Mouse (Mus musculus): ENCODE measurements around the gene Mgea5. TPM values are rescaled to one million over a fixed set of nuclear protein-coding genes. Genes with fewer than 3 reads are reported as not detected.
A peak's percentile ranks its signal among the peaks of the same experiment; 100 is the strongest.

Mgea5 gene
- polyA plus RNA-seq, 1 experiment from 2014 or later = 10.8 TPM

DNA sequence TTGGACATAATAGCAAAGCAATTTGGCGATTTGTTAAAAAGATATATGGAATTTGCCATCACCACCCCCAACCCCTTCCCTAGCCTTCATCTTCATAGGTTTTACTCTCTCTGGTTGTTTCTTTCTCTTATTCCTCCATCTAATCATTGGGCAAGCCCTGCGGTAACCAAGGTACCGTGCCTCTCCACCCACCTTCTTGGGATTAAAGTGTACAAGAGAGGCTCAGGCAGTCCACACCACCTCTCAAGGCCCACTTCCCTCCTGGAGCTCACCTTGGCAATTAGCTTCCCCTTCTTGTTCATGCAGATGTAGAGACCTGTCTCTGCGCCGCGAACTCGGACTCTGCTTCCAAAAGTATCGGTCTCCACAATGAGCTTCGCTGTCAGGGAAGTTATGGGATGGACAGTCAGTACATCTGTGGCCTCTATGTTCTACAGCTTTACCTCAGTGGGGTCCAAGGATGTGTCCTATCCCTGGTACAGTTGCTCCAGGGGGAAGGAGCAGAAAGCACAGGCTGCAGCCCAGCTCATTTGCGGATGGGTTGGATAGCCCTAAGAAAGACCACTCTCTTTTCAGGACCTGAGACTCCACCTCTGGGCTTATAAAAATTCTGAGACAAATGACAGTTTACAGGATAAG, 45.7 kb downstream of the Mgea5 start:
- H3K4me2 ChIP-seq (ENCODE audit: low read depth, low read length) = no peak overlapping the region
- peaks cover 92% of the 10 kb centered on the region for H3K27me3 ChIP-seq (ENCODE audit: insufficient read depth, low read length)
- DNase-seq (no peak), ATAC-seq (no peak)
- H3K36me3 ChIP-seq (replicated peaks; ENCODE audit: insufficient read depth, low read length) = no peaks in the 10 kb centered on the region
- H3K4me3 ChIP-seq (ENCODE audit: low read depth, low read length) = no peak overlapping the region
- no peaks in the 10 kb centered on the region for H3K9me3 ChIP-seq (ENCODE audit: low read length)
- H3K27ac ChIP-seq (ENCODE audit: low read depth) = no peak overlapping the region
- TF ChIP-seq CTCF (IDR thresholded peaks at IDR 0.05; ENCODE audit: low read depth) (no peak), EP300 (IDR thresholded peaks at IDR 0.05; ENCODE audit: low read depth) (no peak)
- no peak overlapping the region for H3K9ac ChIP-seq (replicated peaks)
- 78% methylated on average over 10 of the region's 10 CpGs for WGBS (ENCODE audit: insufficient replicate concordance)
- peaks cover 8% of the 10 kb centered on the region for H3K4me1 ChIP-seq (ENCODE audit: insufficient read depth)

DNA sequence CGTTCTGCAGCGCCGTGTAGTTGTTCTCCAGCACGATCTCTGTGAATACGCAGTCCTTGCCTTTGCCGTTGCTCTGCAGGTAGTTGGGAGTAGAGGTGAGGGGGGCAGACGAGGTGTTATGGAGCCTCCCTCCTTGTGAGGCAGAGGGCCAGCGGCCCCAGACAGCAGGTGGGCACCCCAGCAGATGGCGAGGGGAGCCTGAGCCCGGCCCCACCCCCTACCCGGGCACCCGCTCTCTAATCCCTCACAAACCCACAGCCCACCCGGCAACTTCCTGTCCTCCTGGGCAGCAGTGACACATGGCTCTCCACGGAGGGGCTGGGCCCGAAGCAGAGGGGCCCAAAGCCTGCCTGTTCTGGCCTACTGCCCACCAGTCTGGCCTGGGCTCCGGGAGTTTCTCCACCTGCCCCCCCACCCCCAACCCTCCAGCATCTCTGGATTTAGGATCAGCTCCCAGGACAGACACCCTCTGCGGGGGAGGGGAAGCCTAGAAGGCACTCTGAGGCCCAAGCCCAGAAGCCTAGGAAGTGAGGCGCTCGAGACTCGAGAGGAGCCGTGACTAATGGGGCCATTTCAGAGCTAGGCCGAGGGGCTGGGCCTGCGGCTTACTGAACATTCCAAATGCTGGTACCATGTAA, 46.3 kb downstream of the Mgea5 start:
- peaks cover 7% of the 10 kb centered on the region for H3K4me1 ChIP-seq (ENCODE audit: insufficient read depth)
- no peaks in the 10 kb centered on the region for H3K36me3 ChIP-seq (replicated peaks; ENCODE audit: insufficient read depth, low read length)
- ATAC-seq (no peak; the same call in 1 of the 2 replicates), DNase-seq (no peak)
- 0 out of 2 replicates have a peak overlapping the region, but pooled peaks have one; percentile 11 for H3K9ac ChIP-seq (replicated peaks)
- H3K9me3 ChIP-seq (ENCODE audit: low read length) = no peaks in the 10 kb centered on the region
- 27% methylated on average over 21 of the region's 23 CpGs for WGBS (ENCODE audit: insufficient replicate concordance)
- peaks cover 92% of the 10 kb centered on the region for H3K27me3 ChIP-seq (ENCODE audit: insufficient read depth, low read length)
- H3K4me2 ChIP-seq (ENCODE audit: low read depth, low read length) = peak overlapping the region; percentile 32; the same call in 1 of the 2 replicates
- no peak overlapping the region for H3K27ac ChIP-seq (ENCODE audit: low read depth)
- TF ChIP-seq CTCF (IDR thresholded peaks at IDR 0.05; ENCODE audit: low read depth) (no peak), EP300 (IDR thresholded peaks at IDR 0.05; ENCODE audit: low read depth) (no peak)
- no peak overlapping the region for H3K4me3 ChIP-seq (ENCODE audit: low read depth, low read length)

DNA sequence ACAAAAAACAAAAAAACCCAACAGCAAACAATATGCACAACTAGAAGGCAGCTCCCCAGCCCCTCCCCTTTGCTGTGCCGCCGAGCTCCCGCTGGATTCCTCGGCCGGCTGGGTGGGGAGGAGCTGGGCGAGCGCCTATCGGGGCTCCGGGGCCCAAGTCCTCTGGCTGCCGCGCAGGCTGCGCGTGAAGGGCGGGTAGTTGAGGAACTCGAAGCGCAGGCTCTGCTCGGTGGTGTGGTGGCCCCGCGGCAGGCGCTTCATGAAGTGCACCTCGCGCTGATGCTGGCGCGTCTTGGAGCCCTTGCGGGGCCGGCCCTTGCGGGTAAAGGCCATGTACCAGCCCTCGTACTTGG, 46.8 kb downstream of the Mgea5 start:
- Histone ChIP-seq H3K4me3 (ENCODE audit: low read depth, low read length) (no peak overlapping the region), H3K9me3 (ENCODE audit: low read length) (no peaks in the 10 kb centered on the region), H3K4me1 (ENCODE audit: insufficient read depth) (peaks cover 7% of the 10 kb centered on the region), H3K27me3 (ENCODE audit: insufficient read depth, low read length) (peaks cover 88% of the 10 kb centered on the region), H3K27ac (ENCODE audit: low read depth) (no peak overlapping the region), H3K9ac (replicated peaks) (0 out of 2 replicates have a peak overlapping the region, but pooled peaks have one; percentile 11), H3K36me3 (replicated peaks; ENCODE audit: insufficient read depth, low read length) (no peaks in the 10 kb centered on the region), H3K4me2 (ENCODE audit: low read depth, low read length) (peak overlapping the region; percentile 32; the same call in 1 of the 2 replicates)
- TF ChIP-seq EP300 (IDR thresholded peaks at IDR 0.05; ENCODE audit: low read depth) (no peak), CTCF (IDR thresholded peaks at IDR 0.05; ENCODE audit: low read depth) (no peak)
- 1% methylated on average over 28 of the region's 28 CpGs for WGBS (ENCODE audit: insufficient replicate concordance)
- ATAC-seq = peak; percentile 50; the same call in 1 of the 2 replicates
- peak; percentile 52 for DNase-seq

DNA sequence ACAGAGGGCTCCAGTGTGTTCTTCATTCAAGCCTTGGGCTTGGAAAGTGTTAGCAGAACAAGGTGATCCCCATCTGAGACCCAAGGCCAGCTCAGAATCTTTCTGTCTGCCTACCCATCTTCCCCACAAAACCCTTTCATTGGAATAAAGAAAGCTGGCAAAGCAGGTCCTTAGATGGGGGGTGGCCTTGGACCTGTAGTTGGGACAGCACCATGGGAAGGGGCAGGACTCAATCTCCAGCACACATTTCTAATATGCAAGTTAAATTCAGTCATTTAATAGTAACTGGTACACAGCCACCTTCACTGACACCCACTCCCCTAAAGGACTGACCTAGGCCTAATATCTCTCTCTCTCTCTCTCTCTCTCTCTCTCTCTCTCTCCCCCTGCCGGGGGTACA, 47.4 kb downstream of the Mgea5 start:
- H3K9ac ChIP-seq (replicated peaks) = no peak overlapping the region
- WGBS (ENCODE audit: insufficient replicate concordance) = 73% methylated on average over 1 of the region's 1 CpGs
- peaks cover 7% of the 10 kb centered on the region for H3K4me1 ChIP-seq (ENCODE audit: insufficient read depth)
- no peak overlapping the region for H3K4me3 ChIP-seq (ENCODE audit: low read depth, low read length)
- DNase-seq = no peak
- no peaks in the 10 kb centered on the region for H3K9me3 ChIP-seq (ENCODE audit: low read length)
- H3K36me3 ChIP-seq (replicated peaks; ENCODE audit: insufficient read depth, low read length) = no peaks in the 10 kb centered on the region
- no peak overlapping the region for H3K27ac ChIP-seq (ENCODE audit: low read depth)
- ATAC-seq = no peak
- no peak overlapping the region for H3K4me2 ChIP-seq (ENCODE audit: low read depth, low read length)
- TF ChIP-seq EP300 (IDR thresholded peaks at IDR 0.05; ENCODE audit: low read depth) = no peak
- TF ChIP-seq CTCF (IDR thresholded peaks at IDR 0.05; ENCODE audit: low read depth) = no peak
- H3K27me3 ChIP-seq (ENCODE audit: insufficient read depth, low read length) = peaks cover 86% of the 10 kb centered on the region

DNA sequence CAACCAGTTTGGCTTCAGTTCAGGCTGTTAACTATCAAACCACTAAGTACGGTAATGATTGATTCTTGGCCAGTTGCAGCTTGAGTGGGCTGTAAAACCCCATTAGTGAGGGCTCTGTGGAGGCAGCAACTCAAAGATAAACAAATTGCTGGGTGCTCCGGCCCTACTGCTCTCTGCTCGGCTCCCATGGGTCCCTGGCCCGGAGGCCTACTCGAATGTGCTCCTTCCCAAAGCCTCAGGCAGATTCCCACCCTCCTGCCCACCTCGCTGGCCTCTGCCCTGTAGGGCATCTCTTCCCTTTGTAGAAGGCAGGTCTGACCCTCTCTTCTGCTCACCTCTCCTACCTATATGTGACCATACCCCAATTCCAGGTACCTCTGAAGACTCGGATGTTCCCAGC, 48.9 kb downstream of the Mgea5 start:
- Histone ChIP-seq H3K4me1 (ENCODE audit: insufficient read depth) (peaks cover 7% of the 10 kb centered on the region), H3K9me3 (ENCODE audit: low read length) (no peaks in the 10 kb centered on the region), H3K27ac (ENCODE audit: low read depth) (no peak overlapping the region), H3K36me3 (replicated peaks; ENCODE audit: insufficient read depth, low read length) (no peaks in the 10 kb centered on the region), H3K9ac (replicated peaks) (no peak overlapping the region), H3K27me3 (ENCODE audit: insufficient read depth, low read length) (peaks cover 78% of the 10 kb centered on the region), H3K4me2 (ENCODE audit: low read depth, low read length) (no peak overlapping the region), H3K4me3 (ENCODE audit: low read depth, low read length) (no peak overlapping the region)
- WGBS (ENCODE audit: insufficient replicate concordance) = 53% methylated on average over 7 of the region's 7 CpGs
- ATAC-seq (no peak), DNase-seq (no peak)
- TF ChIP-seq EP300 (IDR thresholded peaks at IDR 0.05; ENCODE audit: low read depth) (no peak), CTCF (IDR thresholded peaks at IDR 0.05; ENCODE audit: low read depth) (no peak)

DNA sequence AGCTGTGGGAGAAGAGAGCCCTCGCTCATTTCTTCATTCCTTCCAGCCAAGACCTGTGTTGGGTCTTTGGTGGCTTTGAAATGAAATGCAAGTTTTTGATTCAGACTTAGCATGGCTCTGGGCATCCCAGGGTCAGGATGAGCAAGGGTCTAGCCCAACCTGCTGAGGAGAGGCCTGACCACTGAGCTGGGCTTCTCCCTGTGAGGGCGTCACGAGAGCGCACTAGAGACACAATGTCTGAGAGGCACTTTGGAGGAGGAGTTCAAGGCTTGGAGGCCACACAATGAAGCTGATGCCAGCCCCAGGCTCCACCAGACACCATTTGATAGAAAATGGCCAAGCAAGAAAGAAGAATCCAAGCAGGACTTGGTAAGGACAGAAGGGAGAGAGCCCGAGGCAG, 49.4 kb downstream of the Mgea5 start:
- WGBS (ENCODE audit: insufficient replicate concordance) = 73% methylated on average over 5 of the region's 5 CpGs
- H3K4me2 ChIP-seq (ENCODE audit: low read depth, low read length) = no peak overlapping the region
- TF ChIP-seq EP300 (IDR thresholded peaks at IDR 0.05; ENCODE audit: low read depth) (no peak), CTCF (IDR thresholded peaks at IDR 0.05; ENCODE audit: low read depth) (no peak)
- no peaks in the 10 kb centered on the region for H3K9me3 ChIP-seq (ENCODE audit: low read length)
- peaks cover 72% of the 10 kb centered on the region for H3K27me3 ChIP-seq (ENCODE audit: insufficient read depth, low read length)
- H3K27ac ChIP-seq (ENCODE audit: low read depth) = no peak overlapping the region
- no peak overlapping the region for H3K9ac ChIP-seq (replicated peaks)
- DNase-seq = no peak
- no peaks in the 10 kb centered on the region for H3K36me3 ChIP-seq (replicated peaks; ENCODE audit: insufficient read depth, low read length)
- H3K4me1 ChIP-seq (ENCODE audit: insufficient read depth) = peaks cover 7% of the 10 kb centered on the region
- H3K4me3 ChIP-seq (ENCODE audit: low read depth, low read length) = no peak overlapping the region
- no peak for ATAC-seq
